Mouse (Mus musculus) ES-E14 (cell line): ENCODE measurements around the gene Plac9a. TPM values are rescaled to one million over a fixed set of nuclear protein-coding genes. Genes with fewer than 3 reads are reported as not detected.
"Not testable (repeated sequence)": the region's sequence is repeated elsewhere in the genome, so short reads cannot be mapped to it uniquely, and the experiment has no call there.

Experiments
- DNase-seq: peaks from one replicate; pipeline ENCODE4 v3.0.0-alpha.2; 2013; ENCODE audit warnings: low read depth, low spot score
- H3K27ac ChIP-seq: 2 replicates; pipeline ENCODE4 v1.5.1; 2012; ENCODE audit warnings: low read depth, mild to moderate bottlenecking, low read length, moderate library complexity, mixed read lengths; ENCODE audit not compliant: poor library complexity, insufficient read depth, severe bottlenecking
- H3K36me3 ChIP-seq: 2 replicates; pipeline ENCODE4 v1.6.1; 2012; ENCODE audit warnings: mild to moderate bottlenecking, low read length, moderate library complexity, mixed read lengths; ENCODE audit not compliant: control insufficient read depth, poor library complexity, insufficient read depth, severe bottlenecking
- H3K4me1 ChIP-seq, 2 experiments: fragments of 150-350 bp in 1 of 2; sonication (generic) in 1 of 2; 2 replicates each; pipeline ENCODE4 v1.6.1; 2012; ENCODE audit warnings: low read length in 2 of 2, mild to moderate bottlenecking in 1 of 2, mixed read lengths in 1 of 2; ENCODE audit not compliant: control insufficient read depth in 2 of 2, insufficient read depth in 2 of 2, poor library complexity in 1 of 2
- H3K4me3 ChIP-seq, 2 experiments: fragments of 150-350 bp in 1 of 2; sonication (generic) in 1 of 2; 2 replicates each; pipeline ENCODE4 v1.5.1; 2012; ENCODE audit warnings: low read length in 2 of 2, low read depth in 1 of 2, mild to moderate bottlenecking in 1 of 2, mixed read lengths in 1 of 2; ENCODE audit not compliant: insufficient read depth in 1 of 2, poor library complexity in 1 of 2, severe bottlenecking in 1 of 2
- H3K9ac ChIP-seq: 2 replicates; pipeline ENCODE4 v1.6.1; 2012; ENCODE audit warnings: low read depth, mild to moderate bottlenecking, low read length, mixed read lengths; ENCODE audit not compliant: poor library complexity, insufficient read depth, severe bottlenecking
- H3K9me3 ChIP-seq: fragments of 150-350 bp; sonication (generic); 2 replicates; pipeline ENCODE4 v1.6.1; 2012; ENCODE audit warnings: low read depth, mild to moderate bottlenecking, low read length; ENCODE audit not compliant: control insufficient read depth, insufficient read depth
- in situ Hi-C, 2 experiments: fragments of 600-800 bp; cut with MboI; formaldehyde crosslinking; loops; one replicate each; pipeline ENCODE4 v1.15.1; 2025; ENCODE audit warnings: low sequenced_read_pairs in 2 of 2, inconsistent platforms in 1 of 2; ENCODE audit not compliant: unreplicated experiment in 2 of 2
- total RNA-seq: library from RNA; depleted of rRNA; stranded (reverse); fragments of 300-350 nt; gene quantifications from 2 replicates; pipeline ENCODE4 v1.2.3, GENCODE M21; 2012; rRNA removed

Gene Plac9a
- total RNA-seq, result 1.3 and 6.5 TPM in 2 replicates

DNA sequence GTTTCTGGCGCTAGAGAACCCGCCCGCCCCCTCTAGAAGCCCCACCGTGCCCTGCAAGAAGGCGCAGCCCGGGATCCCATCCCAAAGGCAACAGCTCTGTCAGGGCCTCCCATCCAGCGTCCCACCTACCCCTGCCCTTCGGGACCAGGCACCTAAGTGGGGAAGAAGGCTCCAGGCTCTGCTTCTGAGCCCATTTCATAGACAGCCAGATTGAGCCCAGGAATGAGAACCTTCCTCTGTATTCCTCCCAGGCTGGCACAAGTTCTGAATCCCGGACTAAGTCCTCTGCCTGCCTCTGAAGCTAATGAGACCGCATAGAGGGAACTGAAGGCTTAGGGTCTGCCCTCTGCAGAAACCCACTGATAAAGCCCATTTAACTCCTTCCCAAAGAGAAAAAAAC, at the start of gene Plac9a:
TSS of gene Plac9a (minus strand) at position 101 of the 400 bp plus-strand sequence.
- H3K27ac ChIP-seq, H3K36me3 ChIP-seq, in situ Hi-C loops, H3K9ac ChIP-seq, H3K4me3 ChIP-seq, DNase-seq, H3K9me3 ChIP-seq, H3K4me1 ChIP-seq: not testable (repeated sequence)

DNA sequence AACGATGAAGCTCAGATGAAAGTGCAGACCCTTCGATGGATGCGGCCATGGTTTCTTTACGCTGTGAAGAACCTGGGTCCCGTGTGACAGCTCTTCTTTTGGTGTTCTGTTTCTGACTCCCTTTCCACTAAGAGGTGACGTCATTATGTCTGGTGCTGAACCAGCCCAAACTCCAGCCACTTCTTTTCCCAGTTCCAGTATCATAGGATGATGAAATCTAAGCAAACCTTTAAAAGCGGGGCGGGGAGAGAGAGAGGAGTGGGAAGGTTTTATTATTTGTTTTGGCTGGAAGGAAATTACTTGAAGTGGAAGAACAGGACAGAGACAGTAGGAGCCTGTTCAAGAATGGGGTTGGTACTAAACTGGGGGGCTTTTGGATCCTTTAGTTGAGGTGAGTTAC, 35.1 kb upstream of the Plac9a start, which contains the start of gene Cphx1:
TSS of gene Cphx1 (plus strand) at position 301 of the 400 bp plus-strand sequence.
- in situ Hi-C loops, H3K4me3 ChIP-seq, DNase-seq, H3K9ac ChIP-seq, H3K27ac ChIP-seq, H3K36me3 ChIP-seq, H3K4me1 ChIP-seq, H3K9me3 ChIP-seq: not testable (repeated sequence)

- H3K4me1 ChIP-seq, H3K9ac ChIP-seq, H3K9me3 ChIP-seq, H3K36me3 ChIP-seq, H3K27ac ChIP-seq, in situ Hi-C loops, H3K4me3 ChIP-seq, DNase-seq: not testable (repeated sequence)
Observed at GRCm38 (mm10) chr14:25936867-25937630, 34.1 kb upstream of the Plac9a start.

- H3K9ac ChIP-seq, H3K4me1 ChIP-seq, in situ Hi-C loops, H3K27ac ChIP-seq, H3K9me3 ChIP-seq, H3K4me3 ChIP-seq, DNase-seq, H3K36me3 ChIP-seq: not testable (repeated sequence)
Observed at GRCm38 (mm10) chr14:25927562-25927881, 24.6 kb upstream of the Plac9a start, which contains the start of gene Tmem254a. TSS of gene Tmem254a (minus strand) at chr14:25927672.

GRCm38 (mm10) chr14:25926814-25927561, 24.1 kb upstream of the Plac9a start:
- H3K36me3 ChIP-seq, H3K4me3 ChIP-seq, DNase-seq, H3K9me3 ChIP-seq, H3K9ac ChIP-seq, in situ Hi-C loops, H3K4me1 ChIP-seq, H3K27ac ChIP-seq: not testable (repeated sequence)

DNA sequence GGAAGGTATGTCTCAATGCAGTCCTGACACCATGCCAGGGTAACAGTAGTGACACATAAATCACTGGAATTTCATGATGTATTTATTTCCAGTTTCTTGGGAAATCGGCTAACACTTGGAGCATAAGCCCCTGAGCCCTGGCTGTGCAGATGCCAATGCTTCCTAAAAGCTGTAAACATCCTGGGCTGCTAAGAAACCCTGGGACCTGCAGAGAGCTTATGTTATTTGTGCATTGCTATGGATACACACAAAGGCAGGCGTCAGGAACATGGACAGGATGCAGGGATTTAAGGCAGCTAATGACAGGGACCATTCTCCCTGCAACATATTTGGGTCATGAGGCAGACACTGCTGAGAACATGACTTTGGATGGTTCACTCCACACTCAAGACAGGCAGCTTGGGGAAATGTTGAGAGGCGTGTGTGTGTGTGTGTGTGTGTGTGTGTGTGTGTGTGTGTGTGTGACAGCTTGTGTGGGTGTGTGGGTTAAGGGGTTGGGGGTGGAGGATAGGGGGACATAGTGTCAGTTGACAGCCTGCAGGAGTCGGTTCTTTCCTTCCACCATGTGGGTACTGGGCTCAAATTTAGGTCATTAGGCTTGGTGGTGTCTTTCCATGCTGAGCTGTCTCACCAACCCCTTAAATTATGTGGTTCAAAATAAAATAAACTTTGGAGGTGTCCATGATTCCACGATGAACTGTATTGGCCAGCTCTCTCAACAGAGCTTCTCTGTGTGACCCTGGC, 15.7 kb upstream of the Plac9a start:
- H3K4me3 ChIP-seq, DNase-seq: not testable (repeated sequence)

GRCm38 (mm10) chr14:25908976-25909375, 6.1 kb upstream of the Plac9a start:
- H3K9ac ChIP-seq, in situ Hi-C loops, H3K9me3 ChIP-seq, H3K4me1 ChIP-seq, H3K4me3 ChIP-seq, H3K27ac ChIP-seq, H3K36me3 ChIP-seq, DNase-seq: not testable (repeated sequence)

More for the DNA sequence above, 15.7 kb upstream of the Plac9a start:
- in situ Hi-C loops, H3K36me3 ChIP-seq, H3K9ac ChIP-seq, H3K9me3 ChIP-seq, H3K4me1 ChIP-seq, H3K27ac ChIP-seq: not testable (repeated sequence)

- in situ Hi-C loops, H3K4me1 ChIP-seq, DNase-seq, H3K36me3 ChIP-seq, H3K9ac ChIP-seq, H3K4me3 ChIP-seq, H3K27ac ChIP-seq, H3K9me3 ChIP-seq: not testable (repeated sequence)
Observed at GRCm38 (mm10) chr14:25907272-25907671, 4.4 kb upstream of the Plac9a start.
